Mouse (Mus musculus): ENCODE results near the gene Ctxn2. TPM values are rescaled to one million over a fixed set of nuclear protein-coding genes. Genes with fewer than 3 reads are reported as not detected.
"Not testable (repeated sequence)": the region's sequence is repeated elsewhere in the genome, so short reads cannot be mapped to it uniquely, and the experiment has no call there.

The Ctxn2 gene
- polyA plus RNA-seq (2012; rRNA removed): not detected in 2 replicates

DNA sequence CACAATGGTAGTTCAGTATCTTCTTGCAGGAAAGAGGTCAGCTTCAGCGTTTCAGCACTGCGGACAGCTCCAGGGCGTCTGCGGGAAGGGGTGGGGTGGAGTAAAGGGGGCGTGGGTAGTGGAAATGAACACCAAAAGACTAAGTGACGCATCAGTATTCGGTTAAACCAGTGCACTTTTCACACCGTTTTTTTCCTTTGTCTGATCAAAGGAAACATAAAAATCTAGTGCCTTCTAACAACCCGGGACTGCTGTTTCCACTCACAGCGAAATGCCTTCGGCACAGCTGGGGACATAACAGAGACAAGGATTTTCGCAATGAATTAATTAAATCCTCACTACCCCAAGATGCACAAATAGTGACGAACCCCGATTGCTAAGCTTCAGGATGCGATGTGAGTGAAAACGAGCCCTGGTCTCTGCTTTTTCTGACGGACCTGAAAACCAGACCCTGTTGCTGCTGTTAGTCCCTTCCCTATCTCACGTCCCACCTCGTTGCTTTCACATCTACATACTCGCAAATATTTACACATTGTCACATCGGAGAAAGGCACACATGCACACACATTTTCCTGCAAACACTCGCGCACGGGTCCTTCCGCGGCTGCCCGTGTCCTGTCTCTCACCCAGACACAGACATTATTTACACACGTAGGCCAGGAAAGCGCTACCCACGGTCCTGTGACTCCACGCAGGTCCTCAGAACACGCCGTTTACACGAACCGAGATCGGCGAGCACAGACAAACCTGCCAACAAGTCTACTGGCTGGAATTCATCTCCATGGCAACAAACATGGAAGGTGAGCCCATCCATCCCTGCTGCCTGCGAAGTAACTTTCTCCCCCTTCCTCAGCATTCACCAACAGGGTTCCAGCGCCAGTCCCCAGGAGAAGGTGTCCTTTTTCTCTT lies at the start of gene Ctxn2:
TSS of gene Ctxn2 (plus strand) at position 790 of the 909 bp plus-strand sequence.
- WGBS: 3% methylated on average over 39 of the region's 39 CpGs
- no peak for DNase-seq (ENCODE audit: low read depth, low spot score)

- no peak for DNase-seq (ENCODE audit: low read depth, low spot score)
- WGBS: 97% methylated on average over 7 of the region's 7 CpGs
Measured at GRCm38 (mm10) chr2:125088757-125089156, 47.7 kb upstream of the Ctxn2 start.

DNA sequence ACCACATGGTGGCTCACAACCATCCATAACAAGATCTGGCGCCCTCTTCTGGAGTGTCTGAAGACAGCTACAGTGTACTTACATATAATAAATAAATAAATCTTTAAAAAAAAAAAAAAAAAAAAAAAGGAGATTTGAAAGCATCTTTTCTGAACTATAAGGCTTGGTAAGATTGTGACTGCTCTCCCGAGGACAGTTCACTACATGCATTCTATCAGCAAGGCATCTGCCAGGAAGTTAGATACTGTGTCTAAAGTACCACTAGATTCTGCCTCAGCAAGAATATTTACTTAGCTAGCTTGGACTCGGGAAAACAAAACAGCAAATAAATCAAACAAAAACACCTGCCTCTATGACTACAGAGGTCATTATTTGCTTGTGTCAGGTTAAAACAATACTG lies 44.4 kb upstream of the Ctxn2 start:
- not testable (repeated sequence) for DNase-seq (ENCODE audit: low read depth, low spot score)
- WGBS: 83% methylated on average over 3 of the region's 3 CpGs

DNA sequence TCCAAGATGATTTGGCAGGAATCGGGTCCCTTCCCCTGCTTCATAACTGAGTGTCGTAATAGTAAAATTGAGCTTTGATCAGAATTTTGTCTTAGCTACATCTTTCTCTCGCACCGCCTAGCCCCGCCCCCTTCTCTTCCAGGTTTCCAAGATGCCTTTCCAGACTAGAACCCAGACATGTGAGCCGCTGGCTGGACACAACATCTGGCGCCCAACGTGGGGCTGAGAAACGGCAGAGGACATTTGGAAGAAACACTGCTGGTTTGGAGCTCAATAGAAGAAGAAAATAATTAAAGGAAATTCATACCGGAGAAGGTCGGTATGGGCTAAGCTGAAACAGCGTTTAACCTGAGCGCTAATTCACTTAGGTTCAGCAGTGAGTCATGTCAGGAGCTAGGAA lies 32.0 kb upstream of the Ctxn2 start:
- WGBS: 97% methylated on average over 13 of the region's 13 CpGs
- not testable (repeated sequence) for DNase-seq (ENCODE audit: low read depth, low spot score)

- DNase-seq (ENCODE audit: low read depth, low spot score): not testable (repeated sequence)
- 97% methylated on average over 4 of the region's 4 CpGs for WGBS
Measured at GRCm38 (mm10) chr2:125106536-125106935, 30.0 kb upstream of the Ctxn2 start.

DNA sequence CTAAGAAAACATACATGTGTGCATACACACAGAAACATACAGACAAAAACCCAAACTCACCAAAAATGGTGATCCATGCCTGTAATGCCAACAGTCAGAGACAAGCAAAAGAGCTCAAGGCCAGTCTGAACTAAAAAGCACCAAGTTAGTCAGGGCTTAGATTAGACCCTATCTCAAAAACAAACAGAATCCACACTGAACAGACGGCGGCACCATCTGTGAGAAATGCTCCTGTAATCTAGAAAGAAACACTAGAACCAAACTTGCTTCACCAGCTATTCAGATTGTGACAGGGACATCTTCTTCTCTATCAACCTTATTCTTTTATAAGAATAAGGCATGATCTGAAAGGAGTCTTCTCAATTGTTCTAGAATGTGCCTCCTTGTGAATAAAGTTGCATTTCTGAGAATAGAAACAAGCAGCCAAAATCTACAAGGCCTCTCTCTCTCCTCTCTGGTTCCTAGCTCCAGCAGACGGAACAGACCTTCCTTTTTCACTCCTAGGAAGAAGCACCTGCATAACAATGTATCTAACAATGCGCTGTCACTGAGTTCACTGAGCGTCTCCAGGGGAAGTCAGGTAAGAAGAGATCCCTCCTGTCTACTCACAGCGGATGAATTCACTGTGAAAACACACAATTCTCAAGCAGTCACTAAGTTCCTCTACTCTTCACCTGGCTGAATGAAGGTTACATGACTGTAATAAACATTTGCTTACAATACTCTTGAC lies 16.9 kb upstream of the Ctxn2 start:
- DNase-seq (ENCODE audit: low read depth, low spot score): no peak
- WGBS: 90% methylated on average over 6 of the region's 6 CpGs

- WGBS: 20% methylated on average over 4 of the region's 4 CpGs
- DNase-seq (ENCODE audit: low read depth, low spot score): no peak
Measured at GRCm38 (mm10) chr2:125122288-125122623, 14.2 kb upstream of the Ctxn2 start.

DNA sequence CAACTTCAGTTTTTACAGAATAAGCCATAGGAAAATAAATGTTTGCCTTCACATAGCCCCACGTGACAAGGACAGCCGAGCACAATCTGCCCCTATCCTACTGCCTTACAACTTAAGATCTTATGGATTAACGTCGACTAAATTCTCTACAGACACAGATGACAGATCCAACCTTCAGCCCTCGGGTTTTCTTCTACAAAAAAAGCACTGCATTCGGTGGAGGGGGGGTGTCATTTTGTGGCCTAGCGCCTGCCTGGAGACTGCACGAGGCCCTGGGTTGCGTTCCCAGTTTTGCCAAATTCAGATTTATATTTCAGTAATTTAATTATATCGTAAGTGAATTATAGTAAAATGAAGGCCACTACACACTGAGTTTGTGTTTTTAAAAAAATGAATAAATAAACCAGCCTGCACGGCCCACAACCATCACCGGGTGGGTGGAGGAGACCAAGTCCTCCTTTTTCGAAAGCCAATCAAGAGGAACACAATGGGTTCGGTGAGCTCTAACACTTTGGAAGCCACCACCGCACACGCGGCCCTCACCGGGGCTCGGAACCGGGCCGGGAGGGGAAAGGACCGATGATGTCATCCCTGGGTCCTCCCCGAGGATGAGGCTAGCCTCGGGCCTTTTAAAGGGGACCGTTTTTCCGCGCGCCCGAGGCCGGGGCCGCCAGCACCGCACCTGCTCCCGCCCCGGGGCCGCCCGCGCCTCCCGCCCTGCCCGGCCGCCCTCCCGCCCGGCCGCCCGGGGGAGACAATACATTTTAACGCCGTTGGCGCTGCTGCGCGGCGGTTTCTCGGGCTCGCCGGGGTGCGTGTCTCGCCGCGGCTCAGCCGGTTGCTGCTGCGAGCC lies 13.6 kb upstream of the Ctxn2 start:
- DNase-seq (ENCODE audit: low read depth, low spot score): no peak
- WGBS: 1% methylated on average over 59 of the region's 59 CpGs

- WGBS: 1% methylated on average over 48 of the region's 48 CpGs
- DNase-seq (ENCODE audit: low read depth, low spot score): no peak
Measured at GRCm38 (mm10) chr2:125123477-125123852, 13.0 kb upstream of the Ctxn2 start, which contains the start of gene Myef2. Myef2 (minus strand) TSS chr2:125123661.

DNA sequence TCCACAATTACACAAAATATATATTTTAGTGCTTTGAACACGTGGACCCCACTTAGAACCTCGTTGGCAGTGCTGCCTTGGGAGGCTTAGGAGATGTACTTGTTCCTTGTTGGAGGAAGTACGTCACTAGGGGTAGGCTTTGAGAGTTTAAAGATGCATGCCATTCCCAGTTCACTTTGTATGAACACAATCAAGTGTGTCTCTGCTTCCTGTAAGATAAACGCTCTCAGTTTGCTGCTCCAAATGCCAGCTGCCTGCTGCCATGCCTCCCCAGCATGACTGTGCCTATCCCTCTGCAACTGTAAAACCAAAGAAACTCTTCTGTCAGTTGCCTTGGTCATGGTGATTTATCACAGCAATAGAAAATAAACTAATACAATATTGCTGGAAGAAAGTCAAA lies 10.7 kb upstream of the Ctxn2 start:
- 47% methylated on average over 4 of the region's 4 CpGs for WGBS
- DNase-seq (ENCODE audit: low read depth, low spot score): no peak

GRCm38 (mm10) chr2:125126792-125127191 lies 9.7 kb upstream of the Ctxn2 start:
- 63% methylated on average over 3 of the region's 3 CpGs for WGBS
- DNase-seq (ENCODE audit: low read depth, low spot score): no peak

DNA sequence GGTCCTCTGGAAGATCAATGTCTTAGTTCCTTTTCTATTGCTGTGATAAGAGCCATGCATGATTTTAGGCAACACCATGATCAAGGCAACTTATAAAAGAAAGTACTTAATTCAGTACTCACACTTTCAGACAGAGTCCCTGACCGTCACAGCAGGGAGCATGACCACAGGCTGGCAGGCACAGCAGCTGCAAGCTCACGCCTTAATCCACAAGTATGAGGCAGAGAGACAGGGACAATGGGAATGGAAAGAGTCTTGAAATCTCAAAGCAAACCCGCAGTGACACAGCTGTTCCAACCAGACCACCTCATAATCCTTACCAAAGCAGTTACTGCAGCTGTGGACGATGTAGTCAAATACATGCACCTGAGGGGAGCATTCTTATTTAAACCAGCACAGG lies 2.4 kb upstream of the Ctxn2 start:
- WGBS: 40% methylated on average over 4 of the region's 4 CpGs
- no peak for DNase-seq (ENCODE audit: low read depth, low spot score)

GRCm38 (mm10) chr2:125136846-125137245 lies 354 bp downstream of the Ctxn2 start:
- WGBS: 34% methylated on average over 7 of the region's 7 CpGs

GRCm38 (mm10) chr2:125142336-125142735 lies 5.8 kb downstream of the Ctxn2 start:
- DNase-seq (ENCODE audit: low read depth, low spot score): no peak

More at GRCm38 (mm10) chr2:125136846-125137245, 354 bp downstream of the Ctxn2 start:
- no peak for DNase-seq (ENCODE audit: low read depth, low spot score)

DNA sequence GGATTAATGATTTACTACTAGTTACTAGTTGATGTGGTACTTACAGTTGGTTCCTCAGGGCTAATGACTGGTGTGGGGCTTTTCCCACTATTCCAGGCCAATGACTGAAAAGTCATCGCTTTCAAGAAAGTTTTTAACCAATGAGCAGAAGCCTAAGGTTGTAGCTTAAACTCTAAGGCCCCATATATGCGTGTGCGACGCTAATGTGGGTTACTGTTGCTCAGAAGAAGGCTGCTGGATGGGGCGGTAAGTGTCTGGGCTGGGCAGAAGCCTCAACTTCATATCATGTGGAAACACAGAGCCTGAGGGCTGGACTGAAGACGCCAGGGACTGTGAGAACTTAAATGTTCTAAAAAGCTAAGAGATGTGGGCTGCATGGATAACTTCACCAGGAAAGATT lies 15.9 kb downstream of the Ctxn2 start, which contains the start of gene Slc12a1:
TSS of gene Slc12a1 (plus strand) at position 118 of the 400 bp plus-strand sequence.
- 85% methylated on average over 6 of the region's 6 CpGs for WGBS
- no peak for DNase-seq (ENCODE audit: low read depth, low spot score)

- DNase-seq (ENCODE audit: low read depth, low spot score): no peak
- 55% methylated on average over 9 of the region's 9 CpGs for WGBS
Measured at GRCm38 (mm10) chr2:125154294-125154693, 17.8 kb downstream of the Ctxn2 start.

- DNase-seq (ENCODE audit: low read depth, low spot score): no peak
Measured at GRCm38 (mm10) chr2:125155504-125155903, 19.0 kb downstream of the Ctxn2 start.

DNA sequence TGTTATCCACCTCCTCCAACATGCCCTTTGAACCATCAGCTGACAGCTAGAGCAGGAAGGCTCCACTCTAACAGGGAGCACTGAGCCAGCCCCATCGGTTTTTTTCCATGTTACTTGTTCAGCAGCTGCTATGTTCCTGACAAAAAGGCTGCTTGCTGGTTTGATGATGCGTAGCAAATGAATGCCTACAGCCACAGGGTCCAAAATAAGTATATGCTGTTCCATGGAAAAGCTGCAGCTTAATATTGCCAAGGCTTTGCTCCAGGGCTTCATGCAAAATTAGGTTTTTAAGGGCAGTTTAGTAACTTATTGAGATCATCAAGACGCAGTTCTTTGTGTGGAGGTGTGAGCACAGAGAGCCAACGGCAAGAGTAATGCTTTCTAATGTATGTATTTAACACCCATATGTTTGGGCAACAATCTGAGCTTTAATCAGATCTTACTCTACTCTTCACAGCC lies 25.5 kb downstream of the Ctxn2 start:
- 60% methylated on average over 4 of the region's 4 CpGs for WGBS
- DNase-seq (ENCODE audit: low read depth, low spot score): no peak

More at GRCm38 (mm10) chr2:125155504-125155903, 19.0 kb downstream of the Ctxn2 start:
- 26% methylated on average over 2 of the region's 2 CpGs for WGBS

GRCm38 (mm10) chr2:125178225-125178798 lies 41.8 kb downstream of the Ctxn2 start:
- WGBS: 78% methylated on average over 7 of the region's 7 CpGs
- no peak for DNase-seq (ENCODE audit: low read depth, low spot score)

Measured in large intestine, adult 2 months (tissue).